Mouse (Mus musculus) neutrophil, adult 59 days (primary cell): ENCODE results near the gene Rpl11. TPM values are rescaled to one million over a fixed set of nuclear protein-coding genes. Genes with fewer than 3 reads are reported as not detected.

ENCODE experiments used
- total RNA-seq, 2 experiments: library from RNA; stranded (reverse); gene quantifications; 1 replicate in 1 of 2; 2 replicates in 1 of 2; pipeline ENCODE4 v1.2.4; 2023

The Rpl11 gene
- total RNA-seq: 100 to 1,000 TPM; 351 to 354 TPM

DNA sequence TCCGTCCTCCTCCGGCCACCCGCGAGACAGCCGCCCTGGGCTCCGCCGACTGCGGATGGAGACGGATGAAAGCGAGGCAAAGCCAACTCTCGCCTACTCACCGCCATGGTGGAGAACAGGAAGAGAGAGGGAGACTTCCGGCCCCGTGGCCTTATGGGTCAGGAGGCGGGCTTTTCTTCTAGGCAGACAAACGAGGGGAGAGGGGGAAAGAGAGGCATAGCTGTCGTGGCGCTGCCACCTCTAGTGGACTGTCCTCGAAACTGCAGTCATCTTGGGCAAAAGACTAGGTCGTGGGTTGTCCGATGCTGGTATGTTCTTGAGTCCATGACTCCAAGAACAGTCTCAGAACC lies at the start of gene Rpl11:
Rpl11 (minus strand) TSS at position 182 of the 350 bp plus-strand sequence.

DNA sequence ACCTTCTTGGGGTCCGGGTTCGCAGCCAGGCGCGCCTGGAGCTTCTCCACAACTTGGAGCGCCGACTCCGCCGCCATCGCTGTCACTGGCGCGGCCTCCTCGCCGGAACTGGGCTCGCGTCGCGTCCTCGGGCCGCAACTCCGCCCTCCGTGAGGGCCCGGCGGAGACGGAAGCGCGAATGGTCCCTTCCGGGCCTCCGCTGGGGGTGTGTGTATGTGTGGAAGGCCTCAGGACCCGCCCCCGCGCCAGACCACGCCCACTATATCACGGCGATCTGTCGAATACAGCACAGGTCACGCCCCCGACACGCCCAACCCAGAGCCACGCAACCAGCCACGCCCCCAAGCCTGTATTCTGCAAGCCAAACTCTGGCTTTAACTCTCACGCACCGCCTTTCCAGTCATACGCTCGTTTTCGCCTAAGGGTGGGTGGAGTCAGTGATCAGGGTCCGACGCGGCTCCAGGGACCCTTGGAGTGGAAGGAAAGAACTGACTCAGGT lies 31.6 kb downstream of the Rpl11 start, which contains the start of gene Eloa:
Eloa (minus strand) TSS at position 215 of the 499 bp plus-strand sequence.

DNA sequence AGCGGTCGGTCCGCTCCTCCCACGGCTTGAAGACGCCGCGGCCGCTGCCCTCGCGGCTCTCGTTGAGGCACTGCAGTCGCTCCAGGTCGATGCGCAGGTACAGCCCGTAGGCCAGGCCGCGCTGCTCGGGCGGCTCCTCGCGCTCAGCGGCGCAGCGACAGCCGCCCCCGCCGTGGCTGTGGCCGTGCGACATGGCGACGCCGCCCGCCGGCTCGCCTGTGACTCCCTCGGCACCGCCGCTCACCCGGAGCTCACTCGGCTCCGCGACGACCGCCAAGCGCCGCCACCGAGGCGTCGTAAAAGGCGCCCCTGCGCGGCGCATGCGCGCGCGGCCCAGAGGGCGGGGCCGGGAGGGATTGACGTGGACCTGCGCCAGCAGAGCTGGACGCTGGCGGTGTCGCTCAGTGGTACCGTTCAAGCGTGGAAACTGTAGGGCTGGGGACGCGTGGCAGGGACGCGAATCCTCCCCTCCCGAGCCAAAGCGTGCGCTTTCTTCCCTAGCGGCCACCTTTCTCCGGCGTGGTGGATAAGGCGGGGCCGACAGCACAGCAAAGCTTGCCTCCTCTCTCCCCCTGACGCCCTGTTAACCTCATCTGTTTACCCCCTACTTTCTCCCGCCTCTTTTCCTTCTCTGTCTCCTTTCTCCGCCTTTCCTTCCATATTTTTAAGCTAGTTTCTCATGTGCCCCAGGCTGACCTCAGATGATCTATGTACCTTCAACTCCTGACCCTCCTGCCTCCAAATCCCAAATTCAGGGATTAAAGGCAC lies 66.1 kb downstream of the Rpl11 start, which contains the start of gene Pithd1:
Pithd1 (minus strand) TSS at position 322 of the 768 bp plus-strand sequence.

Other genes with a start within 250 kb of the Rpl11 start
- 10 to 100 TPM; 56.8 to 69.4 TPM for gene Srsf10, start 197.7 kb downstream of the Rpl11 start, total RNA-seq
- 10 to 100 TPM; 84.4 to 94.3 TPM for gene Pnrc2, start 179.6 kb downstream of the Rpl11 start, total RNA-seq
- gene Cnr2, start 158.0 kb downstream of the Rpl11 start, total RNA-seq: 10 to 100 TPM; 32.0 to 36.5 TPM
- 100 to 1,000 TPM; 129 to 132 TPM for gene Fuca1, start 132.7 kb downstream of the Rpl11 start, total RNA-seq
- gene Hmgcl, start 107.0 kb downstream of the Rpl11 start, total RNA-seq: 10 to 100 TPM; 52.8 to 65.4 TPM
- gene Gale, start 89.7 kb downstream of the Rpl11 start, total RNA-seq: 10 to 100 TPM; 15.4 to 16.8 TPM
- gene Lypla2, start 80.8 kb downstream of the Rpl11 start, total RNA-seq: 100 to 1,000 TPM; 101 to 106 TPM
- 10 to 100 TPM; 23.1 to 23.6 TPM for gene Pithd1, start 66.2 kb downstream of the Rpl11 start, total RNA-seq
- 10 to 100 TPM; 65.3 to 70.7 TPM for gene Eloa, start 31.7 kb downstream of the Rpl11 start, total RNA-seq
- gene Id3, start 90.1 kb upstream of the Rpl11 start, total RNA-seq: 1 to 10 TPM; 3.5 to 7.7 TPM
- gene E2f2, start 119.0 kb upstream of the Rpl11 start, total RNA-seq: 10 to 100 TPM; 90.1 to 92.7 TPM
- under 1 TPM; 0.09 to 0.22 TPM for gene Asap3, start 152.9 kb upstream of the Rpl11 start, total RNA-seq
- 1 to 10 TPM; 2.9 to 3.9 TPM for gene Tcea3, start 194.3 kb upstream of the Rpl11 start, total RNA-seq
- 1 to 10 TPM; 7.5 to 9.3 TPM for gene Zfp46, start 231.3 kb upstream of the Rpl11 start, total RNA-seq